24 mouse cellular contexts compared by ENCODE assay signal in the genomic region with DNA sequence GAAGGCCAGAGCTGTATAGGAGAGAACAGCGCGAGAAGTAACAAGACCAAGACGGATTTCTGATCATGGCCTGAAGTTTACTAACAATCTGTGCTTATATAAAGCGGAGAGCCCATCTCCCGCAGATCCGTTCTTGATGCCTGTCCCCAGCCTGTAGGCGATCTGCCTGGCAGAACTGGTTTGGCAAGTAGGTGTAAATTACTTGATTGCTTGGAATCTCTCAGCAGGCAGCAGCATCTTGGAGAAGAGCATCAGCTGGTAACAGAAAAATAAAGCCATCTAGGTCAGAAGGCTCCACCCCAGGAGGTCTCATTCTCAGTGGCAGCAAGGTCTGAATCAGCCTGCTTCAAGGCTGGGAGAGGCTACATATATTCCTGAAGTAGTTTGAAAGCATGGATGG.
A peak's percentile ranks its signal among the peaks of the same experiment; 100 is the strongest.
DNase-seq lines count a peak whose midpoint lies in the region; ATAC-seq and TF ChIP-seq lines count a peak whose summit lies in the region.
"Had no signal": no experiment of that assay in that cellular context is flagged by ENCODE, and none has a peak within 500 bp of the region (broad histone marks: within the 10 kb centered on the region; RNA-seq: fewer than 3 reads in every experiment).

No protein-coding gene starts in this region.

- no peaks in the 10 kb centered on the region for H3K4me1 ChIP-seq in cerebellum, adult 2 months (ENCODE audit: control insufficient read depth, insufficient read depth, low read length)
- no peaks in the 10 kb centered on the region for H3K4me1 ChIP-seq in lung, embryonic 14.5 days (ENCODE audit: insufficient read depth)
- H3K4me1 ChIP-seq in lung, adult 2 months (ENCODE audit: control insufficient read depth, insufficient read depth, low read length): no peaks in the 10 kb centered on the region
- H3K4me1 ChIP-seq in embryonic facial prominence, embryonic 10.5 days: no peaks in the 10 kb centered on the region
- H3K4me1 ChIP-seq: heart, embryonic 15.5 days; intestine, embryonic 15.5 days; liver, embryonic 13.5 days; lung, embryonic 15.5 days; megakaryocyte, embryonic 14.5 days; midbrain, embryonic 13.5 days had no signal

- no peak overlapping the region for H3K9ac ChIP-seq in lung, embryonic 14.5 days
- H3K9ac ChIP-seq: heart, embryonic 15.5 days; hindbrain, embryonic 14.5 days; intestine, embryonic 15.5 days; liver, embryonic 13.5 days; lung, embryonic 15.5 days; midbrain, embryonic 13.5 days had no signal

- H3K36me3 ChIP-seq in lung, embryonic 14.5 days (ENCODE audit: insufficient read depth): no peaks in the 10 kb centered on the region
- no peaks in the 10 kb centered on the region for H3K36me3 ChIP-seq in embryonic facial prominence, embryonic 10.5 days (replicated peaks)
- H3K36me3 ChIP-seq: heart, embryonic 15.5 days; intestine, embryonic 15.5 days; liver, embryonic 13.5 days; lung, embryonic 15.5 days; midbrain, embryonic 13.5 days had no signal

- no peak overlapping the region for H3K4me3 ChIP-seq in cerebellum, adult 2 months (replicated peaks; ENCODE audit: insufficient read depth, low read depth, low read length)
- no peak overlapping the region for H3K4me3 ChIP-seq in lung, embryonic 14.5 days (ENCODE audit: low read depth, low read length)
- no peak overlapping the region for H3K4me3 ChIP-seq in lung, adult 2 months (replicated peaks; ENCODE audit: extremely low read depth, low read depth, low read length)
- H3K4me3 ChIP-seq in embryonic facial prominence, embryonic 10.5 days: no peak overlapping the region
- H3K4me3 ChIP-seq: gastrocnemius, adult 2 months; heart, embryonic 15.5 days; intestine, embryonic 15.5 days; layer of hippocampus, adult 2 months; liver, embryonic 13.5 days; lung, embryonic 15.5 days; megakaryocyte, embryonic 14.5 days; midbrain, embryonic 13.5 days had no signal

- TF ChIP-seq CTCF in cerebellum, adult 2 months (IDR thresholded peaks at IDR 0.05; ENCODE audit: borderline replicate concordance, insufficient read depth, low read depth, low read length): no peak
- TF ChIP-seq CTCF in lung, embryonic 14.5 days (IDR thresholded peaks at IDR 0.05; ENCODE audit: low read depth): no peak
- no peak for TF ChIP-seq CTCF in lung, adult 2 months (IDR thresholded peaks at IDR 0.05; ENCODE audit: insufficient read depth, low read length)

- no peaks in the 10 kb centered on the region for H3K9me3 ChIP-seq in lung, embryonic 14.5 days (ENCODE audit: low read depth, low read length)
- H3K9me3 ChIP-seq in embryonic facial prominence, embryonic 10.5 days: no peaks in the 10 kb centered on the region
- H3K9me3 ChIP-seq: heart, embryonic 15.5 days; intestine, embryonic 15.5 days; liver, embryonic 13.5 days; lung, embryonic 15.5 days; midbrain, embryonic 13.5 days had no signal

- no peak overlapping the region for H3K27ac ChIP-seq in cerebellum, adult 2 months (ENCODE audit: insufficient read depth, low read length)
- no peak overlapping the region for H3K27ac ChIP-seq in lung, embryonic 14.5 days (ENCODE audit: low read depth)
- no peak overlapping the region for H3K27ac ChIP-seq in embryonic facial prominence, embryonic 10.5 days (replicated peaks)
- H3K27ac ChIP-seq: gastrocnemius, adult 2 months; heart, embryonic 15.5 days; hindbrain, embryonic 14.5 days; intestine, embryonic 15.5 days; layer of hippocampus, adult 2 months; liver, embryonic 13.5 days; lung, embryonic 15.5 days; midbrain, embryonic 13.5 days had no signal

- no peak overlapping the region for H3K4me2 ChIP-seq in lung, embryonic 14.5 days
- H3K4me2 ChIP-seq: heart, embryonic 15.5 days; hindbrain, embryonic 14.5 days; intestine, embryonic 15.5 days; liver, embryonic 13.5 days; lung, embryonic 15.5 days; midbrain, embryonic 13.5 days had no signal

- 36% methylated on average over 7 of the region's 7 CpGs for WGBS in cerebellum, adult 2 months
- 29% methylated on average over 7 of the region's 7 CpGs for WGBS in lung, embryonic 14.5 days
- 54% methylated on average over 7 of the region's 7 CpGs for WGBS in lung, adult 2 months
- WGBS in embryonic facial prominence, embryonic 10.5 days: 33% methylated on average over 7 of the region's 7 CpGs

- DNase-seq in cerebellum, postnatal 10 days: peak; percentile 22 to 38
- DNase-seq in cerebellum, adult 2 months: no peak
- peak; percentile 2 for DNase-seq in lung, embryonic 14.5 days
- no peak for DNase-seq in lung, adult 2 months
- DNase-seq in R1 (ENCODE audit: low read depth, low spot score): peak; percentile 57
- DNase-seq in embryonic facial prominence, embryonic 10.5 days (ENCODE audit: low spot score): peak; percentile 27
- DNase-seq in natural killer cell, adult 2 months (ENCODE audit: low spot score in 2 of 2): no peak
- DNase-seq: adrenal gland, adult 2 months; cerebellum, adult 9-11 months; gastrocnemius, adult 2 months; heart, postnatal 36 days; kidney, adult 9 months; kidney, postnatal 14 days; liver, embryonic 13.5 days; lung, postnatal 36 days; thymus, postnatal 14 days had no signal

- no peak for ATAC-seq in lung, embryonic 14.5 days (ENCODE audit: insufficient read depth)
- no peak for ATAC-seq in granulocyte monocyte progenitor cell, adult 5-6 weeks (replicated peaks; ENCODE audit: poor library complexity, severe bottlenecking)
- ATAC-seq: intestine, embryonic 15.5 days; midbrain, embryonic 13.5 days had no signal

- TF ChIP-seq POLR2A in cerebellum, adult 2 months (IDR thresholded peaks at IDR 0.05; ENCODE audit: borderline replicate concordance, insufficient read depth, low read length): no peak
- no peak for TF ChIP-seq POLR2A in lung, adult 2 months (IDR thresholded peaks at IDR 0.05; ENCODE audit: borderline replicate concordance, extremely low read depth, low read depth, low read length)

- H3K27me3 ChIP-seq in cerebellum, adult 2 months (ENCODE audit: control insufficient read depth, insufficient read depth, low read length): no peaks in the 10 kb centered on the region; the same call in 1 of the 2 replicates
- H3K27me3 ChIP-seq in lung, embryonic 14.5 days (ENCODE audit: insufficient read depth, low read length): no peaks in the 10 kb centered on the region
- no peaks in the 10 kb centered on the region for H3K27me3 ChIP-seq in embryonic facial prominence, embryonic 10.5 days (replicated peaks; ENCODE audit: low read depth, poor library complexity, severe bottlenecking)
- H3K27me3 ChIP-seq: heart, embryonic 15.5 days; intestine, embryonic 15.5 days; liver, embryonic 13.5 days; lung, embryonic 15.5 days; megakaryocyte, embryonic 14.5 days; midbrain, embryonic 13.5 days had no signal

Comparison
In these comparisons a context has a peak if more than half of its experiments do, and no peak if none do; other contexts are left out.
1. DNase-seq: peak in cerebellum, postnatal 10 days (2 of 2), lung, embryonic 14.5 days (single experiment), R1 (single experiment) and embryonic facial prominence, embryonic 10.5 days (single experiment); none in cerebellum, adult 2 months (0 of 2), lung, adult 2 months (single experiment) and natural killer cell, adult 2 months (0 of 2).